Mouse (Mus musculus): ENCODE data around the gene Mfap5.
"Not testable (repeated sequence)": the region's sequence is repeated elsewhere in the genome, so short reads cannot be mapped to it uniquely, and the experiment has no call there.

Gene Mfap5

DNA sequence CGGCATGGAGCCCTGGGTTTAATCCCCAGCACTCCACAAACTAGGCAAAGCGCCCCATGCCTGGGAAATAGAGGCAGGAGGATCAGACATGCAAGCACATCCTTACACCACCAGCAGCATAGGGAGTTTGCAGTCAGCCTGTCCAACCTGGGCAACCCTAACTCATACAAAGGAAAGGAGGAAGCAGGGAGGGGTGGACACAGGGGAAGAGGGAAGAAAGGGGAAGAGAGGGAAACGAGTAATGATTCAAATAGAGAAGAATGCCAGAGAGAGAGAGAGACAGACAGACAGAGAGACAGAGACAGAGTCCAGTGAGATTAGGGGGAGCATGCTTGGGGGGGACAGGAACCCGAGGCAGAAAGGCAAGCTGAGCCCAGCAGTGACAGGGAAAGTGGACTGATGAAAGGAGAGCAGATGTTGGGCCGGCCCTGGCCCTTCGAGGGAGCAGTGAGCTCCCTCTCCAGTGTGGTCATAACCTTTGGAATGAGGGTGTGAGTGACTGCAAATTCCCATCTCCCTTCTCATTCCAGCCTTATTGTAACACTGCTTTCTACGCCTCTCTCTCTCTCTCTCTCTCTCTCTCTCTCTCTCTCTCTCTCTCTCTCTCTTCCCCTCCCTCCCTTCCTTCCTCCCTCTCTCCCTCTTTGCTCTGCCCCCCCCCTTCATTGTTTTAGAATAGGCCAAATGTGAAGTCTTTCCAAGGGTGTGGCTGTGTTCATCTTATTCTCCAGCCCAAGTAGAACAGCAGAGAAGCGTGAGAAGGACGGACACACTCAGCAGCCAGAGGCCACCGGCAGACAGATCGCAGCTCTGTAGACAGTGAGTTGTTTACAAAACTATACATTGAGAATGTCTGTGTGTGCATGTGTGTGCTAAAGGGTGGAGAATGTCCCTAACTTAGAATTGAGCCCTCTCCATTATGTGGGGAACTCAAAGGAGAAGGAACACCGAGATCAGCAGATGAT, 7.6 kb downstream of the Mfap5 start:
- no peak for DNase-seq (ENCODE audit: extremely low read depth, low read depth, low spot score)

GRCm38 (mm10) chr6:122514312-122514711, 8.7 kb downstream of the Mfap5 start:
- DNase-seq (ENCODE audit: extremely low read depth, low read depth, low spot score), result no peak

DNA sequence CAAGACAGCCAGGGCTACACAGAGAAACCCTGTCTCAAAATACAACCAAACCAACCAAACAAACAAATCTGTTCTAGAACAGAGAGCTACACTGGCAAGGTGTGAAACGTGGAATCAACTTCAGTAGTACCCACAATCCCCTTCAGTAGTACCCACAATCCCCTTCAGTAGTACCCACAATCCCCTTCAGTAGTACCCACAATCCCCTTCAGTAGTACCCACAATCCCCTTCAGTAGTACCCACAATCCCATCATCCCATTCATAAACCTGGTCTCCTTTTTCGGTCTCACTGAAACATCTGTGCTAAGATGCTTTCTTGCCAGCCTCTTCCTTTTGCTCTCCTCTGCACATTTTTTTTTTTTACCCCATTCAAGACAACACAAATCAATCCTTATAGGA, 10.1 kb downstream of the Mfap5 start:
- not testable (repeated sequence) for DNase-seq (ENCODE audit: extremely low read depth, low read depth, low spot score)

DNA sequence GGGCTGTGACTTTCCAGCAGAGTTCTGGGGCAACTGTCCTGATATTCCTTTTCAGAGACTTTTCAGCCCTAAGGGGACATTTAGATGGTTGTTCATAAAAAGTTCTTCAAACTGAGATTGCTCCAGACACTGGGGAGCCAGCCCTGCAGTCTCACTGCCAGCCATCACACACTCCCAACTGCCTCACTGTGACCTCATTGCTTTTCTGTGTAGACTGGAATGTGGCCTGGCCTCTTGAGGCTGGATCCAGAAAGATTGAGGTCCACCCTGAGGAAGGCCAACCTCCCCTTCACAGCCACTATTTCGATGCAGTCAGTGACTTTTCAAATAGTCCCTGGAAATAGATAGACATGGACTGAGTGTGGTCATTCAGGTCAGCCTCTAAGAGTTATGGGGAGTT, 12.0 kb downstream of the Mfap5 start:
- no peak for DNase-seq (ENCODE audit: extremely low read depth, low read depth, low spot score)

GRCm38 (mm10) chr6:122519384-122519783, 13.7 kb downstream of the Mfap5 start:
- DNase-seq (ENCODE audit: extremely low read depth, low read depth, low spot score), result no peak

DNA sequence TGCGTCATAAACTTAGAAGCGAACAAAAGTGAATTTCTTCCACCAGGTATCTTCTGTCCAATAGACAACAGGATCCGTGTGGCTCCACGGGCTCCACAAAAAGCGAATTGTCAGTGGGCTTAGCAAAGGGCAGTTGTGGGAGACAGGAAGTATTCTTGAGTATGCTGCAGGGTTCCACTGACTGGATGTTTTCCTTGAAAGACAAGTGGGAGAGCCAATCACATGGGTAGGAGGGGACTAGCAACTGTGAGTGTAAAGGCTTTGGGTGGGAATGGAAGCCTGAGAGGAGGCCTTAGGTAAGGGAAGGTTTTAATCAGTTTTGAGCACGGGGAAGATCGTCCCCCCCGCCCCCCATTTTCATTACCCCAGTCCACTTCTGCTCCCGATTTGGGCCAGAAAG, 16.9 kb downstream of the Mfap5 start:
- DNase-seq (ENCODE audit: extremely low read depth, low read depth, low spot score), result no peak

DNA sequence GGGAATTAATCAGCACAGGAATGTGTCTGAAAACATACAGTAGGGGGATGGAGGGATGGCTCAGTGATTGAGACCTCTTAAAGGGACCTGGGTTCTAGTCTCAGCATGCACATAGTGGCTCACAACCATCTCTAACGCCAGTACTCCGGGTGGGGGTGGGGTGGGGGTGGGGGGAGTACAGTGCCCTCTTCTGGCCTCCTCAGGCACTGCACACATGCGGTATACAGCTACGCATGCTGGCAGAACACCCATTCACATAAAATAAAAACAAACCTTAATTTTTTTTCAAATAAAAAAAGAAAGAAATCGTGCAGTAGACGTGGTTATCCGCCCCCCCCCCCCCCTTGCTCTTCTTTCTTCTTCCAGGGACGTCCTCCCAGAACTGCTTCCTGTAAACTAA, 17.6 kb downstream of the Mfap5 start:
- no peak for DNase-seq (ENCODE audit: extremely low read depth, low read depth, low spot score)

DNA sequence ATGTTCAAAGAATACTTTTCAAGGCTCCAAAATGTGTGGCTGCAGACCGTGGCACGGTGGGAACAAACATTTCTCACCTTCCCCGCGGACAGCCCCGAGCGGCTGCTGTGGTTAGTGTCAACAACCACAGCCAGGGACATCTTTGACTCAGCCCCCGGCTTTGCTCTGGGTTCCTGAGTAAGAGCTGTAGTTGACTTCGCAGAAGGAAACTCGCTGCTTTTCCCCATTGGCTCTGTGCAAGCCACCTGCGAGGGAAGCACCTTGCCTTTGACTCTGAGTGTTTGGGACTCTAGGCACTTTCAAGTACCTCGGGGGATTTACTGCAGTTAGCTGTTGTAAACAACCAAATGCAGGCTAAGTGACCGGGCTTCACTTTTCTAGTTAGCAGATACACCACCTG, 22.0 kb downstream of the Mfap5 start:
- DNase-seq (ENCODE audit: extremely low read depth, low read depth, low spot score), result no peak

GRCm38 (mm10) chr6:122528136-122528535, 22.5 kb downstream of the Mfap5 start:
- DNase-seq (ENCODE audit: extremely low read depth, low read depth, low spot score), result no peak

DNA sequence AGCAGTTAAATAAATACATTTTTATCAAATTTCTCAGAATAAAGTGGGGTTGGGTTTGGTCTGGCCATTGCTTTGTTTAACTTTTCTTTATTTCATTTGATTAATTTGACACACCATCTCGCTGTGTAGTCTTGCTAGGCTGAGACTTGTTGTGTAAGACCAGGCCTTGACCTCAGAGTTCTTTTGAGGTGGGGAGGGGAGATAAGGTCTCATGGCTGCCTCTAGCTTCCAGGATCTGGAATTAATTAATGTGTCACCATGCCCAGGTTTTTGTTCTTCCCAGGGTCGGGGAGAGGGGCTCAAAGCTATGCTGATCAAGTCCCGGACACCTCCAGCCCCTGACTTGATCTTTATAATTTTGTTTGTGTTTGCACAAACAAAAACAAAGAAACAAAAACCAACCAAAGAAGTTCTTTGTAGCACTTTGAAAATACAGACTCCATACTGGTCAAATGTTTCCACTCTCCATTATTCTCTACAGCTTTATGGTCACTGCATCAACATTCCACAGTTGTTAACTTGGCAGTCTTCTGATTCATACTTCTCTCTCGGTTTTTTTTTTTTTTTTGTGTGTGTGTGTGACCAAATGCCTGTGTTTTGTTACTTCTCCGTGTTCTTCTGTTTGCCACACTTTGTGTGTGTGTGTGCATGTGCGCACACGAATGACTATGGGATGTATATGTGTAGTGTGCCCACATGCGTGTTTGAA, 26.0 kb downstream of the Mfap5 start:
- DNase-seq (ENCODE audit: extremely low read depth, low read depth, low spot score), result no peak

- DNase-seq (ENCODE audit: extremely low read depth, low read depth, low spot score), result peak; percentile 34
Measured at GRCm38 (mm10) chr6:122532883-122533302, 27.2 kb downstream of the Mfap5 start.

GRCm38 (mm10) chr6:122534032-122534431, 28.4 kb downstream of the Mfap5 start:
- DNase-seq (ENCODE audit: extremely low read depth, low read depth, low spot score), result no peak

GRCm38 (mm10) chr6:122539564-122539963, 33.9 kb downstream of the Mfap5 start:
- no peak for DNase-seq (ENCODE audit: extremely low read depth, low read depth, low spot score)

DNA sequence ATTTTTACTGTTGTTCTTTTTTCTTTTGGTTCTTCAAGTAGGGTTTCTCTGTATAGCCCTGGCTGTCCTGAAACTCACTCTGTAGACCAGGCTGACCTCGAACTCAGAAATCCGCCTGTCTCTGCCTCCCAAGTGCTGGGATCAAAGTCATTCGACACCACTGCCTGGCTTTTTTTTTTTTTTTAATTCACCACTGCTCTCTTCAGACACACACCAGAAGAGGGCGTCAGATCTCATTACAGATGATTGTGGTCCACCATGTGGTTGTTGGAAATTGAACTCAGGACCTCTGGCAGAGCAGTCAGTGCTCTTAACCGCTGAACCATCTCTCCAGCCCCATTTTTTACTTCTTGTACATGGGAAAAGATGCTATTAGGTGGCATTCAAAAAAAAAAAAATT, 36.8 kb downstream of the Mfap5 start:
- DNase-seq (ENCODE audit: extremely low read depth, low read depth, low spot score), result not testable (repeated sequence)

DNA sequence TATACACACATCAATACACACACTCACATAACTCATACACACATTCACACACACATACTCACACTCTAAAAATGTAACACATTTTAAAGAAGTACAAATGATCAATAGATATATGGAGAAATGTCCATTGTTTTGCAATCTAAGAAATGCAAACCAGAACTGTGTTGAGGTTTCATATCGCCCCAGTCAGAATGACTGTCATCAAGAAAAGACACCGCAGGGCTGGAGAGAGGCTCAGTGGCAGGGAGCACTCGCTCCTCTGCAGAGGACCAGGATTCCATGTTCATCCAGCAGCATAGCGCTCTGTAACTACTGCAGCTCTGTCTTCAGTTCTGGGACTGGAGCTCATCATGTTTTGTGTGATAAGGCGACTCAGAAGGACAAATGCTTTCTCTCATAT, 37.9 kb downstream of the Mfap5 start:
- no peak for DNase-seq (ENCODE audit: extremely low read depth, low read depth, low spot score)

DNA sequence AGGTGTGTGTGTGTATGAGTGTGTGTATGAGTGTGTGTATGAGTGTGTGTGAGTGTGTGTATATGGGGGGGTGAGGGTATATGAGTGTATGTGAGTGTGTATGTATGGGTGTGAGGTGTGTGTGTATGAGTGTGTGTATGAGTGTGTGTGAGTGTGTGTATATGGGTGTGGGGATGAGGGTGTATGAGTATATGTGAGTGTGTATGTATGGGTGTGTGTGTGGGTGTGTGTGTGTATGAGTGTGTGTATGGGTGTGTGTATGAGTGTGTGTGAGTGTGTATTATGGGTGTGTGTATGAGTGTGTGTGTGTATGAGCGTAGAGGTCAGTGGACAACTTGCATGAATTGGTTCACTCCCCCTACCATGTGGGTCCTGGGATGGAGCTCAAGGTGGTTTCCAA, 39.0 kb downstream of the Mfap5 start:
- DNase-seq (ENCODE audit: extremely low read depth, low read depth, low spot score), result no peak

- no peak for DNase-seq (ENCODE audit: extremely low read depth, low read depth, low spot score)
Measured at GRCm38 (mm10) chr6:122545289-122545882, 39.7 kb downstream of the Mfap5 start.

DNA sequence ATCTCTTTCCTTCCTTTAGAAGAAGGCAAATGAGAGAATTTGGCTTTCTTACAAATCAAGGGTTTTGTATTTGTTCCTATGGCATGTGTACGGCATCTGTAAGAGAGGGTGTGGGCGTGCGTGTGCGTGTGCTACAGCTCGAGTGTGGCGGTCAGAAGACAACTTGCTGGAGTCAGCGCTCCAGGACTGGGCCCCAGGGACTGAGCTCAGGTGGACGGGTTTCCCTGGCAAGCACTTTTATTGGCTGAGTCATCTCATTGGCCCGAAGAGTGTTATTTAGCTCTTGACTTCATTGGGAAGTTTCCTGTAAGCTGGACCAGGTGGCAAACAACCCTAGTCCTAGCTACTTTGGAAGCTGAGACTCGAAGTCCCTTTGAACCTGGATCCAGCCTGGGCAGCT, 40.3 kb downstream of the Mfap5 start:
- no peak for DNase-seq (ENCODE audit: extremely low read depth, low read depth, low spot score)

DNA sequence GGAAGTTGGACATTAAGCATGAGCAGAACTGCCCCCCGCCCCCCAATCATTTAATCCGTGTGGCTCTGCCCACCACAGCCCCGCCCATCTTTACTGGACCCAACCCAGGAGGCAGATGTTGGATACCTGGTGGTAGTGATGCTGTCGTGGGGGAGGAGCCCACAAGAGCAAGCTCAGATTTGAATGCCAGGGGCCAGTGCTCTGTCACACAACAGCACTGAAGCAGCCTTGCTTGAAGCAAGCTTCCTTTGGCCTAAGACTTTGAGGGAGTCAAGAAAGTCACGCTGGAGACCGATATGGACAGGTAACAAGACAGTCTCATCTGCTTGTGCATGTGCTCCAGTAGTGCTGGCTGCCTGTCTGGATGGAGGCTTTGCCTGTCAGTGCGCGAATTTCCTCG, 48.0 kb downstream of the Mfap5 start, which contains the start of gene Aicda:
TSS of gene Aicda (plus strand) at position 196 of the 400 bp plus-strand sequence.
- DNase-seq (ENCODE audit: extremely low read depth, low read depth, low spot score), result no peak

DNA sequence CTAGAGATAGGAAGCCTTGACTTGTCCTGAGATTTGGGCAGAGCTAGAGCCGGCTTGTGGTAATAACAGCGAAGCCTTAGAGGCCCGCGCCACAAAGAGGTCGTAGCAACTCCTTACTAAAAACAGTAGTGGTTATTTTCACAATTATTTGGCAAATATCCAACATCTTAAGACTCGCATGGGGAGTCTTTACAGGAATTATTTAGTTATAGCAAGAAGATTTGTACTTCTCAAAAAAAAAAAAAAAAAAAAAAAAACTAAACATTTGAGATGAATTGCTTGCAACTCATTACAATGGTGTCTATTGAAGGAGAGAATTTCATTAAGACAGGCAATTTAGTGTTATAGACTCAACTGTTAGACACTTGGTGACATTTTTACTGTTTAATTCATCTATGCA, 48.5 kb downstream of the Mfap5 start:
- DNase-seq (ENCODE audit: extremely low read depth, low read depth, low spot score), result no peak

DNA sequence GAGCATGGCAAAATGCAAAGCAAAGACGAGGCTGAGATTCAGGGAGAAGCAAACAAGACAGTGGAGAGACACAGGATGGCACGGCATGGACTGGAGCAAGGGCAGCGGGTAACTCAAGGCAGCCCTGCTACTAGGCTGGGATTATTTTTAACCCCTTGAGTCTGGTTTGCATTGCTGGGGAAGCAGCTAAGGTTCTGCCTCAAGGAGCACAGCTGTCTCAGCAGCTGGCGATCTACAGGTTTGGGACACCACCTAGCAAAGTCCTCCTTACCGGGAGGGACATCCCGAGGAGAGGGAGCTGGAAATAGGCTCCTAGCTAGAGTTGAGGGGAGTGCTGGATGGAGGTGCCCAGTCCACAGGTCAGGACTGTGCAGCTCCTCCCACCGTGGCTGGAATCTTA, 49.6 kb downstream of the Mfap5 start:
- DNase-seq (ENCODE audit: extremely low read depth, low read depth, low spot score), result no peak

Measured in fat pad, adult 2 months (tissue).